Mouse (Mus musculus) spleen, adult 2 months (tissue): Measurements from ENCODE around the gene Spag9.

Experiments used
- CTCF ChIP-seq: fragments of 200-500 bp; IDR thresholded peaks from 2 replicates; pipeline ENCODE4 v1.5.1; 2011; ENCODE audit warnings: mild to moderate bottlenecking, inconsistent platforms; ENCODE audit not compliant: insufficient read depth, insufficient read length, insufficient replicate concordance; ENCODE audit errors: extremely low read depth
- POLR2A ChIP-seq: fragments of 200-500 bp; IDR thresholded peaks from 2 replicates; pipeline ENCODE4 v1.6.1; 2011; ENCODE audit warnings: low read depth, low read length, inconsistent platforms

DNA sequence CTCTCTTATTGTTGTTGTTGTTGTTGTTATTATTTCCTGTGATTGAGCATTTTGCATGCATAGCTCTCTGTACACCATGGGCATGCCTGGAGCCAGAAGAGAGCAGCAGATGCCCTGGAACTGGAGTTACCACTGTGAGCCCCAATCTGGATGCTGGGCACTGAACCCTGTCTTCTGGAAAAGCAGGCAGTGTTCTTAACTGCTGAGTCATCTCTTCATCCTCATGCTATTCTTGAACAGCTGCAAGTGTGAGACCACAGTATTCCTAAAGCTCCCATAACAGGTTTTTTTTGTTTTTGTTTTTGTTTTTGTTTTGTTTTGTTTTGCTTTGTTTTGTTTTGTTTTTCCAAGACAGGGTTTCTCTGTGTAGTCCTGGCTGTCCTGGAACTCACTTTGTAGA is 9.6 kb upstream of the Spag9 start:
- TF ChIP-seq CTCF (no peak), POLR2A (no peak)
